Mouse (Mus musculus): ENCODE measurements at regions not wholly inside any gene's neighbourhood (a gene's known extent, or its start where the extent isn't known, plus 50 kb on each side); places are given as distances from the start of the nearest gene placed in this dataset.
A peak's percentile ranks its signal among the peaks of the same experiment; 100 is the strongest.

DNA sequence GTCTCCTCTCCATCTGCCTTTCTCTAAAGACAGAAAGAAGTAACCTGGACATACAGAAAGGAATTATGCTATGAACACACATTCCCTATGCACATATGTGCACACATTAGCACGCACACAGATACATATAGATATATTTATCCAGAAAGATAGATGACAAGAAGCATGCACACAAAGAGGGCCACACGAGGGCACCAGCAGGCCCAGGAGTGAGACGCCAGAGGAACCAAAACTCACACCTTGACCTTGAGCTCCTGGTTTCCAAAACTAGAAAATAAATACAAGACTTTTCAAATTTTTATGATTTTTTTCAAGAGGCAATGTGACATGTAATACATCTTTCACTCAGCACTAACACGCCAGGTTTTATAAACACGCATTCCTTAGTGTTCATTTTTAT is 163.1 kb downstream of the Wdr11 start:
- TF ChIP-seq POLR2A (IDR thresholded peaks at IDR 0.05; ENCODE audit: extremely low read depth, insufficient read depth, low read length) (no peak), CTCF (IDR thresholded peaks at IDR 0.05; ENCODE audit: extremely low read depth, insufficient read depth, low read length) (peak; percentile 27)

Measured in cortical plate, adult 2 months (tissue).